Mouse (Mus musculus): Measurements from ENCODE around the gene Ccdc124. TPM values are rescaled to one million over a fixed set of nuclear protein-coding genes. Genes with fewer than 3 reads are reported as not detected.

Gene Ccdc124
- polyA plus RNA-seq, 1 experiment from 2014 or later = 186 TPM

DNA sequence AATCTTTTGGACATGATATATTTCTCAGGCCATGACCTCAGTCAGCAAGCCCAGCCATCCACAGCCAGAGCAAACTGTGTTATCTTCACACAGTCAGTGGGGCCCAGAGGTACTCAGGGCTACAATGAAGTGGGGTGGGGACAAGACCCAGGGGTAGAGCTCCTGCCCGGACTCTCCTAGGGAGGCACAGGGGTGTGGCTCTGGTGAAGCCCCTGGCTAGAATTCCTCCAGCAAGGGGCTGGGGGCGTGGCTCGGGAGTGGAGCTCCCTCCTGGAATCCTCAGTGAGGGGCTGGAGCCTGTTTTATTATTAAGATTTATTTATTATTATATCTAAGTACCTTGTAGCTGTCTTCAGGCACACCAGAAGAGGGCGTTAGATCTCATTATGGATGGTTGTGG is 2.6 kb upstream of the Ccdc124 start:
- 75% methylated on average over 4 of the region's 4 CpGs for WGBS
- peaks cover 4% of the 10 kb centered on the region; the same call in 1 of the 2 replicates for H3K27me3 ChIP-seq (ENCODE audit: poor library complexity, severe bottlenecking)

GRCm38 (mm10) chr8:70874441-70874840 is 706 bp upstream of the Ccdc124 start:
- H3K4me1 ChIP-seq = peaks cover 33% of the 10 kb centered on the region
- peak overlapping the region; percentile 93 for H3K27ac ChIP-seq
- H3K27me3 ChIP-seq (ENCODE audit: poor library complexity, severe bottlenecking) = no peaks in the 10 kb centered on the region
- no peaks in the 10 kb centered on the region for H3K9me3 ChIP-seq
- WGBS = 90% methylated on average over 13 of the region's 13 CpGs
- no peaks in the 10 kb centered on the region for H3K36me3 ChIP-seq (replicated peaks)
- DNase-seq (ENCODE audit: extremely low spot score, low spot score) = no peak
- no peak overlapping the region for H3K4me3 ChIP-seq

More for the DNA sequence above, 2.6 kb upstream of the Ccdc124 start:
- Histone ChIP-seq H3K9me3 (no peaks in the 10 kb centered on the region), H3K4me3 (no peak overlapping the region), H3K36me3 (replicated peaks) (no peaks in the 10 kb centered on the region), H3K27ac (no peak overlapping the region), H3K4me1 (peaks cover 41% of the 10 kb centered on the region)
- no peak for DNase-seq (ENCODE audit: extremely low spot score, low spot score)

DNA sequence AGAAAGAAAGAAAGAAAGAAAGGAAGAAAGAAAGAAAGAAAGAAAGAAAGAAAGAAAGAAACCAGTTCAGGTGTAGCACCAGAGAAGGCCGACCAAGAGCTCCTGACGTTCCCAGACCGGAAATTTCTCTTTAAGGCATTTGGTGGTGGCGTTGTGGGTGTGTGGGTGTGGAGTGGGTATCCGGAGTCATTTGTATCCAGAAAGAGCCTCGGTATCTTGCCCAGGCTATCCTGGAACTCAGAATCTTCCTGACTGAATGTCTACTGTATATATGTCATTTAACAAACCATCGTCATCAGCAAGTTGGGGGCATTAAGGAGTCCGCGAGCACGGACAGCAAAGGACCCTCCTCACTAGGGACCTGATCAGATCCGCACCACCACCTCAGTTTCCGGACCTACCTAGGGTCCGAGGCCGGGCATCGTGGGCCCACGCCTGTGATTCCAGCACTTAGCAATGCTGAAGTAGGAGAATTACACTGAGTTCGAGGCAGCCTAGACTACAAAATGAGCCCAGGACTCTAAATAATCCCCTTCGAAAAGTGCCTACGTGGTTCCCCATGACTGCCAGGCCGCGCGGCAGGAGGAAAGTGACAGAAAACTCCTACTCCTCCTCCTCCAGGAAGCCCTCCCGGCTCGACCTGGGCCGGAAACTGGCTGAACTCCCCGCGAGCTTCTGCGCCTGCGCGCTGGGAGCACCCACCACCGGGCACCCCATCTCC is 932 bp downstream of the Ccdc124 start:
- no peak for DNase-seq (ENCODE audit: extremely low spot score, low spot score)
- peak overlapping the region; percentile 82 for H3K4me3 ChIP-seq
- peaks cover 14% of the 10 kb centered on the region; the same call in 1 of the 2 replicates for H3K27me3 ChIP-seq (ENCODE audit: poor library complexity, severe bottlenecking)
- WGBS = 8% methylated on average over 31 of the region's 31 CpGs
- peaks cover 12% of the 10 kb centered on the region for H3K36me3 ChIP-seq (replicated peaks)
- peak overlapping the region; percentile 93 for H3K27ac ChIP-seq
- no peaks in the 10 kb centered on the region for H3K9me3 ChIP-seq
- H3K4me1 ChIP-seq = peaks cover 44% of the 10 kb centered on the region

DNA sequence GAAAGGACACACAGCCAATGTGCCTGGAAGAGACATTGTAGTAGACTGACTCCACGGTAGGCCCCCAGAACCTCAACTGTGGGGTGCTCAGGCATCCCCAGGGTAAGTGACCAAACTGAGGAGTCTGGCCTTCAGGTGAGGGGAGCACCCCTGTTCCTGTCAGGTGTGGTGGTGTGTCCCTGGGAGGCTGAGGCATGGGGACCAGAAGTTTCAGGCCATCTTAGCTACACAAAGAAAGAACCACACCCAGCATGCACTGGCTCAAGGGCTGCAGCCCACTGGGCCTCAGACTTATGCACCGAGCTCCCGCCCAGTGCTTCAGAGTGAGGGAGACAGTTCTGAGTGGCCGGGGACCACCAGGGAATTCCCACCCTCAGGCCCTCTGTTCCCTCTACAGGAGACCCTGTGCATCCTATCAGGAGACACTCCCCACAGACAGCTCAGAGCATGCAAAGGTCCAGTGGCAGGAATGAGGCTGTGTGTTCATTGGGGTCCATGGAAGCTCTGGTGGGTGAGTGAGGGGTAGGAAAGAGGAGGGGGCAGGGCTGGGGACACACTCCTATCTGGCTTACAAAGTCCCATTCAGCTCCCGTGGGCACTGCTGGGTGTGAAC is 2.4 kb downstream of the Ccdc124 start:
- peaks cover 54% of the 10 kb centered on the region for H3K4me1 ChIP-seq
- peaks cover 16% of the 10 kb centered on the region for H3K36me3 ChIP-seq (replicated peaks)
- H3K27ac ChIP-seq = no peak overlapping the region
- DNase-seq (ENCODE audit: extremely low spot score, low spot score) = no peak
- no peaks in the 10 kb centered on the region for H3K9me3 ChIP-seq
- peaks cover 17% of the 10 kb centered on the region; the same call in 1 of the 2 replicates for H3K27me3 ChIP-seq (ENCODE audit: poor library complexity, severe bottlenecking)
- 91% methylated on average over 5 of the region's 5 CpGs for WGBS
- peak overlapping the region; percentile 5; the same call in 1 of the 2 replicates for H3K4me3 ChIP-seq

GRCm38 (mm10) chr8:70869601-70870041 is 4.1 kb downstream of the Ccdc124 start:
- H3K36me3 ChIP-seq (replicated peaks) = peaks cover 16% of the 10 kb centered on the region
- 0 out of 2 replicates have a peak overlapping the region, but pooled peaks have one; percentile 42 for H3K4me3 ChIP-seq
- WGBS = 47% methylated on average over 16 of the region's 16 CpGs
- peaks cover 71% of the 10 kb centered on the region for H3K4me1 ChIP-seq
- DNase-seq (ENCODE audit: extremely low spot score, low spot score) = peak; percentile 73
- H3K9me3 ChIP-seq = no peaks in the 10 kb centered on the region
- peak overlapping the region; percentile 74 for H3K27ac ChIP-seq
- H3K27me3 ChIP-seq (ENCODE audit: poor library complexity, severe bottlenecking) = peaks cover 17% of the 10 kb centered on the region

GRCm38 (mm10) chr8:70869199-70869571 is 4.5 kb downstream of the Ccdc124 start:
- DNase-seq (ENCODE audit: extremely low spot score, low spot score) = no peak
- peak overlapping the region; percentile 74 for H3K27ac ChIP-seq
- WGBS = 38% methylated on average over 5 of the region's 5 CpGs
- H3K27me3 ChIP-seq (ENCODE audit: poor library complexity, severe bottlenecking) = peaks cover 21% of the 10 kb centered on the region
- peaks cover 75% of the 10 kb centered on the region for H3K4me1 ChIP-seq
- H3K36me3 ChIP-seq (replicated peaks) = peaks cover 16% of the 10 kb centered on the region
- H3K4me3 ChIP-seq = peak overlapping the region; percentile 42; the same call in 1 of the 2 replicates
- H3K9me3 ChIP-seq = no peaks in the 10 kb centered on the region

DNA sequence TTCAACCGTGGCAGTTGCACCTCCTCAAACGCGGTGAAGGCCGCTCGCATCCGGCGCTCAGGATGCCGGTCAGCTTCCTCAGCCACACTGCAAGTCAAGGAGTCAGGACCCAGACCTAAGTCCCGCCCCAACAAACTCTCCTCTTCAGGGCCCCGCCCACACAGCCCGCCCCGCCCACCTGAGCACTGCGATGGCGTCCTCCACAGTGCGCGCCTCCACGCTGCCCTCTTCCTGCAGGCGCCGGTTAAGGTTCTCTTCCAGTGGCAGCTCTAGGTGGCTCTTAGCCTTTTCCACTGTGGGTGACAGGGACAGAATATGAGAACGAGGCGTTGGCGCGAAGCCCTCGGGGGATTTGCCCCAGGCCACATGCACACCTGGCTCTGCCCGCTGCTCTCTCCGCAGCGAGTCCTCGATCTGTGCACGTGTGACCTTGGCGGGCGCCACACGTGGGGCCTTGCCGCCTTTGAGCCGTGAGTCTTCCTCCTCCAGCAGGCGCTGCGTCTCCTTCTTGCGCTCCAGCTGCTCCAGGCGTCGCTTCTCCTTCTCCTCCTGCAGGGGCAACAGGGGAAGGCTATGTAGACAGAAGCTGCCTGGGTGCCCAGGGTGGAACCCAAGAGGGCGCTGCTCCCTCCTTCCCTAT is 5.1 kb downstream of the Ccdc124 start:
- peaks cover 26% of the 10 kb centered on the region for H3K27me3 ChIP-seq (ENCODE audit: poor library complexity, severe bottlenecking)
- 11% methylated on average over 40 of the region's 40 CpGs for WGBS
- H3K27ac ChIP-seq = peak overlapping the region; percentile 74
- H3K9me3 ChIP-seq = no peaks in the 10 kb centered on the region
- H3K36me3 ChIP-seq (replicated peaks) = peaks cover 16% of the 10 kb centered on the region
- peak; percentile 72 for DNase-seq (ENCODE audit: extremely low spot score, low spot score)
- H3K4me1 ChIP-seq = peaks cover 76% of the 10 kb centered on the region
- peak overlapping the region; percentile 42 for H3K4me3 ChIP-seq

DNA sequence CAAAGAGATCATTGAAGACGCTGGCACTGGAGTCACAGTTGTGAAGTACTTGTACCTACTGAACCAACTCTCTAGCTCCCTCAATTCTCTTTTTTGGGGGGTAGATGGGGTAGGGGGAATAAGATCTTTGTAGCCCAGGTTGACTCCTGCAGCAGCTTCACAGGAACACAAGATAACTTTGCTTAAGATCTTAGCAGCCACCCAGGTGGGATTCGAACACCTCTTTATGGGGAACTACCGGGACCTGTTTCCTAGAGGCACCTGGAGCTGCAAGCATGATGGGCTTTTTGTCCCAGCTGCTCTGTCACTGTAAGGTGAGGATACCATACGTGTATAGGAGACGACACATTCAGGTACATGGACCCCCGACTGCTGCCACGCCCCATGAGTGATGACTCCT is 7.2 kb downstream of the Ccdc124 start:
- no peak for DNase-seq (ENCODE audit: extremely low spot score, low spot score)
- Histone ChIP-seq H3K4me3 (peak overlapping the region; percentile 66; the same call in 1 of the 2 replicates), H3K27me3 (ENCODE audit: poor library complexity, severe bottlenecking) (peaks cover 47% of the 10 kb centered on the region), H3K27ac (peak overlapping the region; percentile 98; the same call in 1 of the 2 replicates), H3K4me1 (peaks cover 83% of the 10 kb centered on the region), H3K9me3 (no peaks in the 10 kb centered on the region), H3K36me3 (replicated peaks) (peaks cover 16% of the 10 kb centered on the region)
- 87% methylated on average over 7 of the region's 7 CpGs for WGBS

- Histone ChIP-seq H3K4me3 (peak overlapping the region; percentile 66), H3K9me3 (no peaks in the 10 kb centered on the region), H3K4me1 (peaks cover 82% of the 10 kb centered on the region), H3K27me3 (ENCODE audit: poor library complexity, severe bottlenecking) (peaks cover 52% of the 10 kb centered on the region), H3K36me3 (replicated peaks) (peaks cover 16% of the 10 kb centered on the region), H3K27ac (peak overlapping the region; percentile 98)
- 9% methylated on average over 12 of the region's 12 CpGs for WGBS
- DNase-seq (ENCODE audit: extremely low spot score, low spot score) = no peak
These were observed 7.7 kb downstream of the Ccdc124 start for GRCm38 (mm10) chr8:70866001-70866520.

DNA sequence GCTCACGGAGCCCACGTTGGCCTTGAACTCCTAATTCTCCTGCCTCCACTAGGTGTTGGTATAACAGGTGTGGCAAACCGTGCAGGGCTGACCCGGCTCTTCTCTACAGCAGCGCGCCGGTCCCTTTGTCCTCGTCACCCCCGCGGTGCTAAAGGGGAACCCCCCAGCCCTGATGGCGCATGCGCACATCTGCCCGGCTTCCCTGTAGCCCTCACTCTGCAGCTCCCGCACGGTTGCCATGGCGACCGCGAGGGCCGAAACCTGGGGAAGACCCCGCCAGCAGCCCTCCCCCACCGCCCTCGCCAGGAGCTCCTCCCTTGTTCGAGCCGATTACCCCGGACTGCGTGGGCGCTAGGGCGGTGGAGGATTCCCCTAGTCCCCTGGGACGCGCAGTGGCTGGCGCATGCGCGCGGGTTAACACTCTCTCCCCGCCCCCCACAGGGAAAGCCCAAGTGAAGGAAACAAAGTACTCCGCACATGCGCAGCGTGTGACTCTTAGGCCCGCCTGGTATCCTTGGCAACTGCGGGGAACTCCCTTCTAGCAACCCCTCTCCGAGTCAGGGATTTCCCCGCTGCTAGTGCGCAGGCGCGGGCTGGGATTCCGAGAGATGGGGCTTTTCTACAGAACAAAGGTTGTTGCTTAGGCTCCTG is 8.3 kb downstream of the Ccdc124 start:
- Histone ChIP-seq H3K27ac (peak overlapping the region; percentile 98), H3K27me3 (ENCODE audit: poor library complexity, severe bottlenecking) (peaks cover 57% of the 10 kb centered on the region), H3K4me1 (peaks cover 82% of the 10 kb centered on the region), H3K36me3 (replicated peaks) (peaks cover 16% of the 10 kb centered on the region), H3K9me3 (no peaks in the 10 kb centered on the region), H3K4me3 (peak overlapping the region; percentile 66)
- DNase-seq (ENCODE audit: extremely low spot score, low spot score) = peak; percentile 99
- under 1% methylated on average over 46 of the region's 46 CpGs for WGBS

GRCm38 (mm10) chr8:70864712-70865221 is 9.0 kb downstream of the Ccdc124 start:
- peak; percentile 72 for DNase-seq (ENCODE audit: extremely low spot score, low spot score)
- Histone ChIP-seq H3K27ac (peak overlapping the region; percentile 98), H3K9me3 (no peaks in the 10 kb centered on the region), H3K4me3 (peak overlapping the region; percentile 66), H3K36me3 (replicated peaks) (peaks cover 16% of the 10 kb centered on the region), H3K27me3 (ENCODE audit: poor library complexity, severe bottlenecking) (peaks cover 57% of the 10 kb centered on the region), H3K4me1 (peaks cover 81% of the 10 kb centered on the region)
- under 1% methylated on average over 24 of the region's 24 CpGs for WGBS

Measured in forebrain, embryonic 10.5 days (tissue).